Mouse (Mus musculus) liver, postnatal 0 days (tissue): ENCODE data around the gene Csn1s2b.

ENCODE experiments used
- CTCF ChIP-seq: sonication (generic); IDR thresholded peaks from 2 replicates; pipeline ENCODE4 v1.5.1; 2016; ENCODE audit warnings: antibody characterized with exemption, low read depth
- EP300 ChIP-seq: IDR thresholded peaks from 2 replicates; pipeline ENCODE4 v1.6.1; 2016; ENCODE audit warnings: antibody characterized with exemption, low read depth, mild to moderate bottlenecking

DNA sequence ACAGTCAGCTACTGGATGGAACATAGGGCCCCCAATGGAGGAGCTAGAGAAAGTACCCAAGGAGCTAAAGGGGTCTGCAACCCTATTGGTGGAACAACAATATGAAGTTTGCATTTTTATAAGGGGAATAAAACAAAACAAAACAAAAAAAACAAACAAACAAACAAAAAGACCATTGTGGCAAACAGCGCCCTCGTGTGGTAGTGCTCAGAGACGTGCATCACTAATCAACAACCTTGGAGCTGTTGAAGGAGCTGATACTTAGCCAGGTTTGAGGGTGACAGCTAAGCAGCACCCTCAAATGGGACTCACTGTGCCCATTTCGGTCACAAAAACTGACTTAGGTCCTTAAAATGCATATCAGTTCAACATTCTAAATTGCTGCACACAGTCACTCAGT lies 63.5 kb downstream of the Csn1s2b start:
- peak; percentile 28 for TF ChIP-seq CTCF
- TF ChIP-seq EP300 = no peak
